Mouse (Mus musculus) embryo, embryonic 10.5 days (tissue): ENCODE data around the gene Pou3f3.

Experiments used
- DNase-seq: peaks from one replicate; pipeline ENCODE4 v3.0.0-alpha.2; 2015; ENCODE audit warnings: low spot score

Pou3f3 gene

DNA sequence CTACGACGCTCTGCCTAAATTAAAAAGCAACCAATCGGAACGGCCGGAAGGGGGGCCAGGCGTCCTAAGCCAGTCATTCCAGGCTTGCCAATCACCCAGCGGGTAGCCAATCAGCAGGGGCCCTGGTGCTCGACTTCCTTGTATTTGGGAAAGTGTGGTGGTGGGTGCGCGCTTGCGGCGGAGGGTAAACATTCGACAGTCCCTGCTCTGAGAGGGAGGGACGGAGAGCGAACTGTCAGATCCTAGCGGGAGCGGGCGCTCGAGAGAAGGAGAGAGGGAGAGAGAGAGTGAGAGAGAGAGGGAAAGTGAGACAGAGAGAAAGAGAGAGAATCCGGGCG is at the start of gene Pou3f3:
Gene Pou3f3 (plus strand): TSS at position 191 of the 338 bp plus-strand sequence.
- DNase-seq: peak; percentile 98

DNA sequence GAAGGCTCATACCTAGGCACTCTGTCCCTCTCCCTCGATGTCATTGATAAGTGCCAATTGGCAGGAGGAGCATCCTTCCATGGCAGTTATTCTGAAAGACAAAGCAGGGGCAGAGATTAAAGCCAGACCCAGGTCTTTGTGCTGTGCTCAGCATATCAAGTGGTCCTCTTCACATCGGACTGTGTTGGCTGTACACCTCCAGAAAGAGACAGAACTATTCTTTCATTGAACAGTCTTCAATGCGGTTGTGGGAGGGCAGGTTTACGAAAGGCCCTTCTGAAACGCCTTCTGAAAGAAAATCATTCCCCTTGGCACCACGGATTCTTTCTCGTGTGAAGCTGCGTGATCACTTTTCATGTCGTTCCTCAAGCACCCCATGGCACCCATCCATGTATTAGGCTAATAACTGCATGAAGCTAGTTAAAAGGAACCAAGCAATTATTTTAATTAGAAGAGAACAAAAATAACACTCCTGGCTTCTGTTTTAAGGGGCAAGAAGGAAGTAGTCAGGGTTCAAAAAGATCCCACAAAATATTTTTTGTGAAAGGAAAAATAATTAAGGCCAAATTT is 47.1 kb upstream of the Pou3f3 start:
- DNase-seq: no peak

GRCm38 (mm10) chr1:42651461-42651860 is 44.1 kb upstream of the Pou3f3 start:
- no peak for DNase-seq

- DNase-seq: no peak
Measured at GRCm38 (mm10) chr1:42667546-42667945, 28.0 kb upstream of the Pou3f3 start.

DNA sequence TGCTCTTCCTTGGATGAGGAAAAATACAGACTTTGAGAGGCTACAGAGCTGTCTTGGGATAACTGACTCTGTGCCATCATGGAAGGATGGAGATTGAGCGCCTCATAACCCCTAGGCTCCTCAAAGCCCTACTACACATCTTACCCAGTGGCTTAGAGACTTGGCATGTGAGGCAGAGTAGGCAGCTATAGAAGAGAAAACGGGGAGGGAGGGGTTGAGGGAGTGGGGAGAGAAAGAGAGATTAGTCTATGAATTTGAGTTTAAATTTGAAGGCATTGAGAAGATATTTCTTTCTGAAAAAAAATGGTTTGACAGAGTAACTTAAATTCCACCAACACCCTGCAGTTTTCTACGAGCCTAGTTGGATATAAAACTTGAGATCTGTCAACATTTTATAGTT is 14.9 kb upstream of the Pou3f3 start:
- DNase-seq: no peak

DNA sequence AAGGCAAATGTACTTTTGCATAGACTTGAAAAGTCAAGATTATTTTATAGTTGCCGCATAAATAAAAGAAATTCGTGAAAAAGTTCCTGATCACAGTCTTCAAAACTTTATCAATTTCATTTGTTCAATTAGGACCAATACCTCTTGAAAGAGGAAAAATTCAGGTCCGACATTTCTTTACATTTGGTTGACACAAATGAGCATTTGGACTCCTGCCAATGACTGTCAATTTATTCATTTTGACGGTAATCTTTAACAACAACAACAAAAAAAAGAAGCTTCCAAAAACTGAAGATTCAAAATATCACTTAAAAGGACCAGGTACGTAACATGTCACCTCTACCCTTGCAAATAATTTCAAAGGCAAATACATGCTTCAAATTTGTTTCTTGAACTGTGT is 13.8 kb upstream of the Pou3f3 start:
- DNase-seq: no peak

DNA sequence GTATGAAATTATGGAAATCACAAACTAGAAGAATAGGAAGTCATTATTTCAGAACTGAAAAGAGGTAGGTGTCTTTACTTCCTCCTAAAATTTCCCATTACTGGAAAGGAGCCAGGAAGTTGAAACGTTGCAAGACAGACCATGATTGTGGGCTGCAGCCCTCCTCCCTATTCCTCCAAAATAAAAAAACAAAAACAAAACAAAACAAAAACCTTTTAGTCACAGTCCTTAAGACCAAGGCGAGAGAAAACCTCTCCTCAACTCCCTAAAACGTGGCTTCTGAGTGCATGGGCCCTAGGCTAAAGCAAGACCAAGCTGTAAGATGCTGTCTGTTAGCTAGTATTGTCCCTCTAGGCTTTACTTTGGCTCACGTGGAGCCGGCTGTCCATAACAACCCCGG is 11.7 kb upstream of the Pou3f3 start:
- no peak for DNase-seq

- peak; percentile 61 for DNase-seq
Measured at GRCm38 (mm10) chr1:42684345-42684744, 11.2 kb upstream of the Pou3f3 start.

GRCm38 (mm10) chr1:42684783-42685182 is 10.8 kb upstream of the Pou3f3 start:
- DNase-seq: peak; percentile 81

GRCm38 (mm10) chr1:42685321-42685960 is 10.1 kb upstream of the Pou3f3 start:
- peak; percentile 57 for DNase-seq

DNA sequence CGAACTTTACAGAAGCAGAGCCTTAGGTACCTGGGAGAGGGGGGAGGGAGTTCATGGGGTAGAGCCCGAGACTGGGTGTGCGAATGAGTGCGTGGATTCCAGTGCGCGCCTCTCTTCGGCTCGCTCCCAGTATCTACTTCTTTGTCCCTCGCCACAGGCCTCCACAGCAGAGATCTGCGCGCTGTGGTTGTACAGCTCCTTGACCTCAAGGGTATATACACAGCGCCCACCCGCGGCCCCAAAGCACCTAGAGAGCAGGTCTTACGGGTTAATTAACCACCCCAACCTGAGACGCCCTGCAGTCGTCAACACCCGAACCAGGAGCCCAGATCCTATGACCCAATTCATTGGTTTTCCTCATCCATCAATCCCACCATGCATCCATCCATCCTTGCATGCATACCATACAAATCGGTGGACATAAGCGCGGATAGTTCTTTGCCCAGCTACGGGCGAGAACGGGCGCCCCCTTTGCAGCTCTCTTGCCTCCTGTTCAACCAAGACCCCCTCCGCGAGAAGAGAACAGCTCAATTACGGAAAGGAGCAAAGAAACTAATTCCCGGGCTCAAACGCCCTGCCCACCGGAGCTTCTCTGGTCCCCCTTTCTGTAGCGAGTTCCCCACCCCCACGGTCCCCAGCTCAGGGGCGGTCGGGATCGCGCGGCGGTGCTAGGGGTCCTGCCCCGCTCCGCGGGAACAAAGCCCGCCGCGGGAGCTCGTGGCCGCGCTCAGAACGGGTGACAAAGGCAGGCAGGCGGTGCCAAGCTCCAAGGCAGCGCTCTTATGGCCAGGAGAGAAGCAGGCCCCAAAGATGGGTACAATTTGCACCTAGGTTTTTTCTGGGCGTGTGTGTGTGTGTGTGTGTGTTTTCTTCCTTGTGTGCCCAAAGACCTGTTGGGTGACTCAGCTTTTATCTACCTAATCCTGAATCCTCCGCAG is 9.1 kb upstream of the Pou3f3 start:
- DNase-seq: peak; percentile 79

DNA sequence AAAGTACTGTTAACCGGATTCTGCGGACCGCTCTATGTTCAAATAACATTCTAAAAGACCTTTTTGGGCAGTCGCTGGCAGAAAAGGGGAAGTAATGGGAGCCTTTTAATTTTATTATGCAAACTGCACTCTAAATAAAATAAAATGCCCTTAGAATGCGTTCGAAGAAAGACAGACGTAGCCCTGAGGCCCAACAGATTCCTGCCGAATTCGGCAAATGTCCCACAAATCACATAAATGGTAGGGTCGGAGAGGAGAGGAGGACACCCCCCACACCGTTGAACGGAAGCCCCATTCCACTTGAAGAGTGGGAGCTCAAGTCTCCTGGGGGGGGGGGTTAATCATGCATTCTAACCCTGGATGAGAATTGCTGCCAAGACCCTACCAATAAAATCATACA is 8.3 kb upstream of the Pou3f3 start:
- peak; percentile 36 for DNase-seq

DNA sequence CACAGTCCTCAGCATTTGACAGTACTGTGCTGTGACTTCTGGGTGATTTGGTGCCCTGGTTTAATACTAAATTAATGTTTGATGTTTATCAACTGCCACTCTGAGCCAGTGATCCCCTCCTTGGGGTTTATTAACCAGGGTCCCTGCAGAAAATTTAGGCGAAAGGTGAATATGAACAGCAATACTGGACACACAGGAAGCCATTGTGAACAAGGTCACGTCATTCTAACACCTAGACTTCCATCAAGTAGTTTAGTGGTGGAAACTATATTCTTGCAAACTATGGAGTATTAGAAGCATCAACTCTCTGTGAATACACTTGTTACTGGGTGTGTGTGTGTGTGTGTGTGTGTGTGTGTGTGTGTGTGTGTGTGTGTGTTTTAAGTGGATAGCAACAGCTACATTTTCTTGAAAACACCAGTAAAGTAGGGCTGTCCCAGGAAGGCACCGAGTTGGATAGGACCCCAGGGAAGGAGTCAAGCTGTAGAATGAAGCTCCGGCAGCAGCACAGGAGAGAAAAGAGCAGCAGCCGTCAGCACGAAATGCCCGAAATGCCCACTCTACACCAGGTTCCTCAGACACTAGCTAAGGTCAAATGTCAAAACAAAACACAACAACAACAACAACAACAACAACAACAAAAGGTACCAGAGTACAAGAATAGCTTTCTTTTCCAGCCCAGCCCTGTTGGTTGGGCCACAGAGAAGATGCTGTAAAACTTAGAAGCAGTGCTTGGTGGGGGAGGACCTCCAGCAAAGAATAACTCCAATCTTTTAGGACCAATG is 7.6 kb upstream of the Pou3f3 start:
- DNase-seq: peak; percentile 49

- peak; percentile 38 for DNase-seq
Measured at GRCm38 (mm10) chr1:42688541-42689125, 6.9 kb upstream of the Pou3f3 start.

- DNase-seq: peak; percentile 36
Measured at GRCm38 (mm10) chr1:42690024-42690575, 5.5 kb upstream of the Pou3f3 start.

- peak; percentile 90 for DNase-seq
Measured at GRCm38 (mm10) chr1:42691202-42692170, 4.1 kb upstream of the Pou3f3 start.

DNA sequence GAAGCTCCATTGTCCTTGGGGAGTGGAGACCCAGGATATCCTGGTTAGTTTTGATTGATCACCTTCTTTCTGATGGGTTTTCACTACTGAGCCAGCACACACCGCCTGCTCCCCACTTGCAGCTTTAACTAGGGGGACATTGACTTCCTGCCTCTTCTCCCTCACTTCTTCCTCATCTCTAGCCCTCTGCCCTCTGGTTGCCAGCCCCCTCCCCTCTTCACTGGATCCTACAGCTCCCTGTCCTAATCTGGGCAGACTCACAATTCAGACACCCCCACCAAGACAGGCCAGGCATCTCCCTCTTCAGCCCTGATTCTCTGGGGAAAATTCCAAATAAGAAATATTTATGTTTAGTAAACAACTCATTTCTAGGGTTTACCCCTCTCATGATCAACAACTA is 3.3 kb upstream of the Pou3f3 start:
- DNase-seq: peak; percentile 45

- peak; percentile 71 for DNase-seq
Measured at GRCm38 (mm10) chr1:42693101-42693715, 2.4 kb upstream of the Pou3f3 start.

DNA sequence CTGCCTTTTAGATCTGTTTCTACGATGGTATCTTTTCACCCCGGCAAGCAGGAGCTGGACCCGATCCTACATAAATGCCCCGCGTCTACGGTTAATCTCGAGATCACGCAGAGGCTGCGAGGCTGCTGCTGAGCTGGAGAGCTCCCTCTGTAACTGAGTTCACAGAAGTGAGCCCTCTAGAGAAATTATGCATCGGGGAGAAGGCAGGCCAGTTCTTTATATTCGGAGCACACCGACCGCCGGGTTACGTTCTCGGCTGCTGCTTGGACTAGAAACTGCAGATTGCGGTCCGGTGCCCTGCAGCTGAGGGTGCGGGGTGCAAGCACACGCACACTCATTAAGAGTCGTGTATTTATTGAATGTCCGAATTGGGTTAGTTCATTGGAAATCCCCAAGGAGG is 1.7 kb upstream of the Pou3f3 start:
- peak; percentile 75 for DNase-seq

DNA sequence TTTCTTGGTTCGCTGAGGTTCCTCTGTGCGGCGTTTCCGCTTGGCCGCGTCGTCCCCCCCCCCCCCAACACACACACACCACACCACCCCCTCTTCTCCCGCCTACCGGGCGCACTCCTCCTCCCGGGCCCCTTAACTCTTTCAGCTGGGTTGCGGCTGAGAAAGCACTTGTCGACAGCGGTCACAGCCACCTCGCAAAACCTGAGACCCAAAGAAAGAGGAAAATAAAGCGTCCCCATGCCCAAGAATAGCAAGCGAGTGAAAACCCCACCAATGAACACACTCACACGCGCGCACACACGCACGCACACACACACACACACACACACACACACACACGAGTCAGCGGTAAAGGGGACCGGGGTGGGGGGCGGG is 1.3 kb upstream of the Pou3f3 start:
- peak; percentile 75 for DNase-seq
